In the genomic region with DNA sequence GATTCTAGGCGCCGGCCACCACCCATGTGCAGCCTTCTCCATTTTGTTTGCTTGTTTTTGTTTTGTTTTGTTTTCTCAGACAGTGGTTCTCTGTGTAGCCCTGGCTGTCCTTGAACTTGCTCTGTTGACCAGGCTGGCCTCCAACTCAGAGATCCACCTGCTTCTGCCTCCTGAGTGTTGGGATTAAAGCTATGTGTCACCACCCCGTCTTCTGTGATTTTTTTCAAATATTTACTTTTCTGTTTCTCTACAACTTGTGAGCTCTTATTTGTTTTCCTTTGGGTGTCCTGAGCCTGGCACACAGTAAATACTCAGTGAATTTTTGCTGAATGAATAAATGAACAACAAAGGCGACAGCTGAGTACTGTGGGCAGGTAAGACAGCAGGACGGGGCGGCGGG, we compare ENCODE assay signal across 17 mouse cellular contexts. TPM values are rescaled to one million over a fixed set of nuclear protein-coding genes. Genes with fewer than 3 reads are reported as not detected.
"Had no signal": no experiment of that assay in that cellular context is flagged by ENCODE, and none has a peak within 500 bp of the region (broad histone marks: within the 10 kb centered on the region; RNA-seq: fewer than 3 reads in every experiment).

No protein-coding gene starts in this region.

- DNase-seq: lung, adult 2 months; lung, postnatal 14 days; lung, postnatal 36 days; midbrain, embryonic 14.5 days; right cerebral cortex, postnatal 14 days; thymus, adult 2 months; thymus, postnatal 25 days; thymus, postnatal 4 days had no signal

- H3K9me3 ChIP-seq: lung, embryonic 15.5 days; stomach, embryonic 15.5 days had no signal

- H3K4me2 ChIP-seq: lung, embryonic 15.5 days; midbrain, embryonic 11.5 days; neural tube, embryonic 12.5 days; stomach, embryonic 15.5 days had no signal

- H3K9ac ChIP-seq: lung, embryonic 15.5 days; neural tube, embryonic 12.5 days; stomach, embryonic 15.5 days had no signal

- H3K27ac ChIP-seq: lung, embryonic 15.5 days; macrophage; neural tube, embryonic 12.5 days; stomach, embryonic 15.5 days; stomach, postnatal 0 days had no signal

- H3K4me3 ChIP-seq: lung, embryonic 15.5 days; megakaryocyte, embryonic 14.5 days; neural tube, embryonic 12.5 days; stomach, embryonic 15.5 days had no signal

- ATAC-seq: lung, postnatal 0 days had no signal

- H3K27me3 ChIP-seq: lung, embryonic 15.5 days; neural tube, embryonic 12.5 days; stomach, embryonic 15.5 days had no signal

- H3K36me3 ChIP-seq: lung, embryonic 15.5 days; neural tube, embryonic 12.5 days; stomach, embryonic 15.5 days had no signal

RNA-seq across cellular contexts. Expression of a gene that starts 26.4 kb away (rescaled TPM):
- polyA plus RNA-seq: neural tube, embryonic 14.5 days had no signal
